Mouse (Mus musculus) left cerebral cortex, postnatal 25 days (tissue): ENCODE data around the gene Oat. TPM values are rescaled to one million over a fixed set of nuclear protein-coding genes. Genes with fewer than 3 reads are reported as not detected.

Experiments
- DNase-seq, 2 experiments: peaks; one replicate each; pipeline ENCODE4 v3.0.0; 2022; ENCODE audit warnings: low spot score in 2 of 2, mixed read lengths in 1 of 2
- intact Hi-C: fragments of 180-260 bp; cut with DNase I; formaldehyde crosslinking; loops from one replicate; pipeline ENCODE4 v1.15.1; 2025
- total RNA-seq, 2 experiments: library from RNA; stranded (reverse); gene quantifications; 2 replicates each; pipeline ENCODE4 v1.2.3; 2021

Gene Oat
- 10 to 100 TPM; 82.1 to 83.3 TPM for total RNA-seq

GRCm38 (mm10) chr7:132576116-132576650, at the start of gene Oat:
Oat (minus strand) TSS chr7:132576398.
- peak; percentile 95 to 98 for DNase-seq
- intact Hi-C loops = loop anchor here (5.0 to 10.0 kb wide), 3 partner anchors 61 to 279 kb away; partner anchors contain the start of genes Abraxas2, Eef1akmt2 and Fam53b

- no peak for DNase-seq
- intact Hi-C loops = no loop called here
Measured at GRCm38 (mm10) chr7:132624161-132624560, 48.0 kb upstream of the Oat start.

- intact Hi-C loops = no loop called here
- no peak for DNase-seq
Measured at GRCm38 (mm10) chr7:132619975-132620918, 44.0 kb upstream of the Oat start.

GRCm38 (mm10) chr7:132619549-132619948, 43.4 kb upstream of the Oat start:
- intact Hi-C loops = no loop called here
- DNase-seq = no peak

GRCm38 (mm10) chr7:132617021-132617564, 40.9 kb upstream of the Oat start:
- intact Hi-C loops = no loop called here
- no peak for DNase-seq

GRCm38 (mm10) chr7:132616391-132616790, 40.2 kb upstream of the Oat start:
- intact Hi-C loops = no loop called here
- DNase-seq = no peak

GRCm38 (mm10) chr7:132615346-132615745, 39.1 kb upstream of the Oat start:
- intact Hi-C loops = no loop called here
- no peak for DNase-seq

GRCm38 (mm10) chr7:132611530-132611929, 35.3 kb upstream of the Oat start:
- intact Hi-C loops = no loop called here
- DNase-seq = no peak

- peak; percentile 79 to 84 for DNase-seq
- intact Hi-C loops = no loop called here
Measured at GRCm38 (mm10) chr7:132610468-132611318, 34.5 kb upstream of the Oat start, which contains the start of gene Lhpp. Lhpp (plus strand) TSS chr7:132610638.

- intact Hi-C loops = no loop called here
Measured at GRCm38 (mm10) chr7:132608316-132609020, 32.3 kb upstream of the Oat start.

GRCm38 (mm10) chr7:132605689-132606088, 29.5 kb upstream of the Oat start:
- no peak for DNase-seq
- intact Hi-C loops = no loop called here

More at GRCm38 (mm10) chr7:132608316-132609020, 32.3 kb upstream of the Oat start:
- no peak for DNase-seq

GRCm38 (mm10) chr7:132604720-132605119, 28.5 kb upstream of the Oat start:
- intact Hi-C loops = no loop called here
- DNase-seq = no peak

GRCm38 (mm10) chr7:132600926-132601325, 24.7 kb upstream of the Oat start:
- intact Hi-C loops = no loop called here
- DNase-seq = no peak

GRCm38 (mm10) chr7:132600026-132600425, 23.8 kb upstream of the Oat start:
- intact Hi-C loops = no loop called here
- DNase-seq = no peak

- intact Hi-C loops = no loop called here
- no peak for DNase-seq
Measured at GRCm38 (mm10) chr7:132599071-132599975, 23.1 kb upstream of the Oat start, which contains the start of gene Nkx1-2. Nkx1-2 (minus strand) TSS chr7:132599637.

- DNase-seq = peak in 1 of 2 experiments; percentile 23
- intact Hi-C loops = no loop called here
Measured at GRCm38 (mm10) chr7:132597251-132598041, 21.2 kb upstream of the Oat start.

GRCm38 (mm10) chr7:132596557-132597250, 20.5 kb upstream of the Oat start:
- no peak for DNase-seq
- intact Hi-C loops = no loop called here
